Mouse (Mus musculus) C2C12 (cell line): ENCODE measurements around the gene Arhgap1. TPM values are rescaled to one million over a fixed set of nuclear protein-coding genes. Genes with fewer than 3 reads are reported as not detected.

ENCODE experiments used
- H3K27me3 ChIP-seq: one replicate; pipeline ENCODE4 v1.6.1; 2011; ENCODE audit not compliant: control insufficient read depth, insufficient read depth, insufficient read length
- H3K36me3 ChIP-seq: one replicate; pipeline ENCODE4 v1.6.1; 2011; ENCODE audit not compliant: control insufficient read depth, insufficient read depth
- H3K4me3 ChIP-seq: one replicate; pipeline ENCODE4 v1.5.1; 2011; ENCODE audit warnings: mild to moderate bottlenecking, control low read depth; ENCODE audit not compliant: poor library complexity, insufficient read depth, severe bottlenecking
- H3K79me2 ChIP-seq: one replicate; pipeline ENCODE4 v1.6.1; 2011; ENCODE audit not compliant: control insufficient read depth, insufficient read depth
- H3K79me3 ChIP-seq: one replicate; pipeline ENCODE4 v1.6.1; 2011; ENCODE audit warnings: low read depth, control low read depth
- H3ac ChIP-seq: one replicate; pipeline ENCODE3; 2011; ENCODE audit warnings: low read depth; ENCODE audit not compliant: control insufficient read depth, insufficient read length
- CEBPB ChIP-seq: IDR thresholded peaks from one replicate; pipeline ENCODE4 v1.6.1; 2011; ENCODE audit warnings: low read depth, mild to moderate bottlenecking, control low read depth, moderate library complexity
- CTCF ChIP-seq: IDR thresholded peaks from one replicate; pipeline ENCODE4 v1.5.1; 2011; ENCODE audit not compliant: control insufficient read depth, insufficient read depth, insufficient read length
- FOSL1 ChIP-seq: IDR thresholded peaks from one replicate; pipeline ENCODE4 v1.8.0; 2011; ENCODE audit warnings: mild to moderate bottlenecking, low read length; ENCODE audit not compliant: poor library complexity, insufficient read depth, severe bottlenecking
- MAX ChIP-seq: IDR thresholded peaks from one replicate; pipeline ENCODE4 v1.6.1; 2011; ENCODE audit warnings: mild to moderate bottlenecking, control low read depth
- MYOD1 ChIP-seq: IDR thresholded peaks from one replicate; pipeline ENCODE4 v1.6.1; 2011; ENCODE audit warnings: low read depth; ENCODE audit not compliant: control insufficient read depth, insufficient read length
- MYOG ChIP-seq: IDR thresholded peaks from one replicate; pipeline ENCODE4 v1.6.1; 2011; ENCODE audit not compliant: control insufficient read depth, insufficient read length; ENCODE audit errors: extremely low read depth
- USF1 ChIP-seq: IDR thresholded peaks from one replicate; pipeline ENCODE4 v1.6.1; 2011; ENCODE audit warnings: low read depth, mild to moderate bottlenecking, control low read depth, moderate library complexity
- polyA plus RNA-seq: library from polyadenylated mRNA; unstranded; fragments of >200 nt; fragmentation: generic; extraction: Trizol; gene quantifications from one replicate; pipeline ENCODE4 v1.2.1, GENCODE M21; 2012; ENCODE audit warnings: missing spikeins

Gene Arhgap1
- polyA plus RNA-seq, 1 experiment, result 71.7 TPM

DNA sequence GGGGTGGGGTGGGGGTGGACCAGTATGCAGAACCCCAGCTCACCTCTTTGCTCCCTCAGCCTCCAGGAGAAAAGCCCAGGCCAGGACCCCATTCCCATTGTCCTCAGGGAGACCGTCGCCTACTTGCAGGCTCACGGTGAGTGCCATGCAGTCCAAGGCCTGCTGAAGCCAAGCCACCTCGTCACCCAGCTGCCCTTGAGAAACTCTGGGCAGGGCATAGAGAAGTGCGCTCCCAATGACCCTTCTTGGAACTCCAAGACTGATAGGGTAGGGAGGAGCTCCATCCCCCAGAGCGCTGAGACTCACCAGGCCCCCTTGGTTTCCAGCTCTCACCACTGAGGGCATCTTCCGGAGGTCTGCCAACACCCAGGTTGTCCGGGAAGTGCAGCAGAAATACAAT, 19.7 kb downstream of the Arhgap1 start:
- peaks cover 79% of the 10 kb centered on the region for H3K36me3 ChIP-seq
- H3K79me2 ChIP-seq, result no peaks in the 10 kb centered on the region
- no peak overlapping the region for H3ac ChIP-seq
- H3K27me3 ChIP-seq, result no peaks in the 10 kb centered on the region
- no peak overlapping the region for H3K4me3 ChIP-seq
- TF ChIP-seq CEBPB (no peak), MYOG (no peak), MAX (no peak), CTCF (no peak), USF1 (no peak), FOSL1 (no peak), MYOD1 (no peak)
- no peaks in the 10 kb centered on the region for H3K79me3 ChIP-seq

DNA sequence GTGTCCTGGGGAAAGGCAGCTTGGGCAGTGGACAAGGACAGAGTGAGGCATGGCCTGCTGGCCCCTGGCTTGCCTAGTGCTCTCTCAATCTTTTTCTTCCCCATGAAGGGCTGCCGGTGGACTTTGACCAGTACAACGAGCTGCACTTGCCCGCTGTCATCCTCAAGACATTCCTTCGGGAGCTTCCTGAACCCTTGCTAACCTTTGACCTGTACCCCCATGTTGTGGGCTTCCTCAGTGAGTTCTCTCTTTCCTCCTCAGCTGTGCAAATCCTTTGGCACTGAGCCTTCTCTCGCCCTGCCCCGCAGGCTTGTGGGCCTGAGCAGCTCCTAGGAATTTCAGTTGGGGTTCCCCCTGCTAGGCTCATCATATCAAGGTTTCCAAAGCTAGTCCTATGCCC, 20.4 kb downstream of the Arhgap1 start:
- Histone ChIP-seq H3K79me2 (no peaks in the 10 kb centered on the region), H3K36me3 (peaks cover 78% of the 10 kb centered on the region), H3K27me3 (no peaks in the 10 kb centered on the region), H3K4me3 (no peak overlapping the region), H3ac (no peak overlapping the region), H3K79me3 (no peaks in the 10 kb centered on the region)
- no peak for TF ChIP-seq FOSL1
- TF ChIP-seq CTCF, result no peak
- no peak for TF ChIP-seq CEBPB
- no peak for TF ChIP-seq MYOG
- TF ChIP-seq MYOD1, result no peak
- TF ChIP-seq MAX, result no peak
- no peak for TF ChIP-seq USF1

- Histone ChIP-seq H3ac (no peak overlapping the region), H3K79me2 (no peaks in the 10 kb centered on the region), H3K36me3 (peaks cover 79% of the 10 kb centered on the region), H3K27me3 (no peaks in the 10 kb centered on the region), H3K79me3 (no peaks in the 10 kb centered on the region), H3K4me3 (no peak overlapping the region)
- TF ChIP-seq MYOD1, result no peak
- no peak for TF ChIP-seq USF1
- no peak for TF ChIP-seq FOSL1
- TF ChIP-seq CEBPB, result no peak
- no peak for TF ChIP-seq MAX
- TF ChIP-seq CTCF, result no peak
- TF ChIP-seq MYOG, result no peak
Measured at GRCm38 (mm10) chr2:91673587-91673986, 23.9 kb downstream of the Arhgap1 start.

GRCm38 (mm10) chr2:91674895-91675294, 25.2 kb downstream of the Arhgap1 start:
- no peak overlapping the region for H3K4me3 ChIP-seq
- no peak for TF ChIP-seq MYOD1
- no peak for TF ChIP-seq CEBPB
- TF ChIP-seq USF1, result no peak
- no peak for TF ChIP-seq MYOG
- TF ChIP-seq MAX, result no peak
- no peak for TF ChIP-seq FOSL1
- TF ChIP-seq CTCF, result no peak
- no peaks in the 10 kb centered on the region for H3K27me3 ChIP-seq
- H3K79me2 ChIP-seq, result no peaks in the 10 kb centered on the region
- H3ac ChIP-seq, result no peak overlapping the region
- H3K79me3 ChIP-seq, result no peaks in the 10 kb centered on the region
- H3K36me3 ChIP-seq, result peaks cover 69% of the 10 kb centered on the region

GRCm38 (mm10) chr2:91676420-91676819, 26.8 kb downstream of the Arhgap1 start:
- no peaks in the 10 kb centered on the region for H3K27me3 ChIP-seq
- H3K4me3 ChIP-seq, result no peak overlapping the region
- no peaks in the 10 kb centered on the region for H3K79me3 ChIP-seq
- peaks cover 63% of the 10 kb centered on the region for H3K36me3 ChIP-seq
- H3K79me2 ChIP-seq, result no peaks in the 10 kb centered on the region
- TF ChIP-seq FOSL1 (no peak), USF1 (no peak), MAX (no peak), MYOG (no peak), CEBPB (no peak), MYOD1 (no peak), CTCF (no peak)
- H3ac ChIP-seq, result no peak overlapping the region

DNA sequence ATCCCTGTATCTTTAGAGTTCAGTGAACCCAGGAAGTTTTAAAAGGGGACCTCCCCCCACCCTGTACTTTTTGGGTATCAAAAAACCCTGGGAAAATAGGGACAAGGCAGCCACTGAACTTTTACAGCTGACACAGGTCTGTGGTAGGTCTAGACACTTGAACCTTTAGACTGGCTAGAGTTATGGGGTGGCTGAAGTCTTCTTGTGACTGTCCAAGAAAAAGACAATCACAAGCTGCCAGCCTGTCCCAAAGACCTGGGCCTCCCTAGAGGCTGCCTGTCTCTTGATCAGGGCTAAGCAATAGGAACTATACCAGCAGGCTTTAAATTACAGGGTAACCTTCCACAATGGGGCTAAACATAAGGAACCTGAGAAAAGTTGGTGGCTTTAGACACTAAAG, 27.3 kb downstream of the Arhgap1 start:
- TF ChIP-seq MYOG, result no peak
- no peak for TF ChIP-seq FOSL1
- TF ChIP-seq MYOD1, result no peak
- no peak for TF ChIP-seq CEBPB
- TF ChIP-seq MAX, result no peak
- no peak for TF ChIP-seq CTCF
- TF ChIP-seq USF1, result no peak
- no peak overlapping the region for H3K4me3 ChIP-seq

More for the DNA sequence above, 27.3 kb downstream of the Arhgap1 start:
- Histone ChIP-seq H3K79me2 (no peaks in the 10 kb centered on the region), H3K36me3 (peaks cover 57% of the 10 kb centered on the region), H3K27me3 (no peaks in the 10 kb centered on the region), H3ac (no peak overlapping the region), H3K79me3 (no peaks in the 10 kb centered on the region)
